Mouse (Mus musculus) heart, adult 2 months (tissue): Measurements from ENCODE around the gene Igf2bp3. TPM values are rescaled to one million over a fixed set of nuclear protein-coding genes. Genes with fewer than 3 reads are reported as not detected.

Experiments used
- DNase-seq, 2 experiments: peaks; one replicate each; pipeline ENCODE4 v3.0.0; 2021
- H3K27ac ChIP-seq: fragments of 200-600 bp; 2 replicates; pipeline ENCODE4 v1.8.1; 2022
- H3K27me3 ChIP-seq: fragments of 200-500 bp; 2 replicates; pipeline ENCODE4 v1.6.1; 2012; ENCODE audit warnings: mild to moderate bottlenecking, low read length, inconsistent platforms, mixed read lengths; ENCODE audit not compliant: control insufficient read depth, insufficient read depth
- H3K36me3 ChIP-seq: fragments of 200-500 bp; 2 replicates; pipeline ENCODE4 v1.6.1; 2012; ENCODE audit warnings: low read length, inconsistent platforms; ENCODE audit not compliant: control insufficient read depth, insufficient read depth
- H3K4me1 ChIP-seq: fragments of 200-500 bp; 2 replicates; pipeline ENCODE4 v1.6.1; 2011; ENCODE audit warnings: low read length; ENCODE audit not compliant: control insufficient read depth, insufficient read depth
- H3K4me3 ChIP-seq: fragments of 200-600 bp; 2 replicates; pipeline ENCODE4 v1.8.1; 2022
- H3K79me2 ChIP-seq: fragments of 200-500 bp; replicated peaks from 2 replicates; pipeline ENCODE4 v1.6.1; 2012; ENCODE audit warnings: mild to moderate bottlenecking, inconsistent platforms, low read length, moderate library complexity, mixed read lengths; ENCODE audit not compliant: control insufficient read depth, insufficient read depth
- H3K9ac ChIP-seq: fragments of 200-500 bp; 2 replicates; pipeline ENCODE4 v1.6.1; 2012; ENCODE audit warnings: low read depth, mild to moderate bottlenecking, control low read depth, inconsistent platforms, low read length, mixed read lengths
- CTCF ChIP-seq: fragments of 200-600 bp; IDR thresholded peaks from 2 replicates; pipeline ENCODE4 v1.8.1; 2022; ENCODE audit warnings: antibody characterized with exemption, mild to moderate bottlenecking, moderate library complexity
- EP300 ChIP-seq: fragments of 200-500 bp; IDR thresholded peaks from 2 replicates; pipeline ENCODE4 v1.6.1; 2011; ENCODE audit warnings: low read depth, low read length, control low read depth; ENCODE audit not compliant: insufficient read depth
- POLR2A ChIP-seq: fragments of 200-500 bp; IDR thresholded peaks from 2 replicates; pipeline ENCODE4 v1.6.1; 2011; ENCODE audit warnings: mild to moderate bottlenecking, low read depth, low read length, control low read depth; ENCODE audit not compliant: insufficient read depth
- WGBS: fragments of 180-500 bp; shearing (Covaris S2); methylation state at CpG from one replicate; pipeline ENCODE4 v1.1.7; 2018; 5-methylcytosine and 5-hydroxymethylcytosine counted together
- intact Hi-C: fragments of 180-260 bp; cut with DNase I; formaldehyde crosslinking; loops from one replicate; pipeline ENCODE4 v1.15.1; 2025
- polyA plus RNA-seq: library from polyadenylated mRNA; depleted of rRNA; stranded (reverse); fragments of >200 nt; gene quantifications from 2 replicates; pipeline ENCODE4 v1.2.3, GENCODE M21; 2012
- total RNA-seq, 2 experiments: library from RNA; stranded (reverse); gene quantifications; 2 replicates each; pipeline ENCODE4 v1.2.3; 2021

Igf2bp3 gene
- total and polyA plus RNA-seq, 3 experiments, result not detected

- WGBS, result 53% methylated on average over 7 of the region's 7 CpGs
- Histone ChIP-seq H3K4me1 (no peaks in the 10 kb centered on the region), H3K9ac (no peak overlapping the region), H3K79me2 (no peaks in the 10 kb centered on the region), H3K27me3 (no peaks in the 10 kb centered on the region), H3K27ac (no peak overlapping the region), H3K36me3 (no peaks in the 10 kb centered on the region), H3K4me3 (no peak overlapping the region)
- no peak for TF ChIP-seq POLR2A
- intact Hi-C loops, result loop anchor here (5.0 kb wide), 4 partner anchors 87 to 342 kb away; partner anchors contain the start of gene Stk31
- DNase-seq, result no peak
Measured at GRCm38 (mm10) chr6:49055256-49055733, 159.5 kb downstream of the Igf2bp3 start.

- H3K36me3 ChIP-seq, result no peaks in the 10 kb centered on the region
- H3K27ac ChIP-seq, result no peak overlapping the region
- DNase-seq, result no peak
- H3K9ac ChIP-seq, result no peak overlapping the region
- no peaks in the 10 kb centered on the region for H3K79me2 ChIP-seq
- TF ChIP-seq POLR2A, result no peak
- TF ChIP-seq EP300, result no peak
- no peak for TF ChIP-seq CTCF
- 44% methylated on average over 5 of the region's 5 CpGs for WGBS
- H3K4me1 ChIP-seq, result no peaks in the 10 kb centered on the region
- intact Hi-C loops, result no loop called here
- no peak overlapping the region for H3K4me3 ChIP-seq
- H3K27me3 ChIP-seq, result no peaks in the 10 kb centered on the region
Measured at GRCm38 (mm10) chr6:49052191-49052590, 162.6 kb downstream of the Igf2bp3 start.

- Histone ChIP-seq H3K79me2 (no peaks in the 10 kb centered on the region), H3K27ac (no peak overlapping the region), H3K4me3 (no peak overlapping the region), H3K36me3 (no peaks in the 10 kb centered on the region), H3K4me1 (no peaks in the 10 kb centered on the region), H3K9ac (no peak overlapping the region), H3K27me3 (no peaks in the 10 kb centered on the region)
- intact Hi-C loops, result no loop called here
- 76% methylated on average over 11 of the region's 11 CpGs for WGBS
- DNase-seq, result no peak
- TF ChIP-seq POLR2A (no peak), EP300 (no peak), CTCF (no peak)
Measured at GRCm38 (mm10) chr6:49050677-49051410, 163.9 kb downstream of the Igf2bp3 start.

- H3K36me3 ChIP-seq, result no peaks in the 10 kb centered on the region
- no peak for TF ChIP-seq CTCF
- TF ChIP-seq EP300, result no peak
- TF ChIP-seq POLR2A, result no peak
- H3K9ac ChIP-seq, result no peak overlapping the region
- no peaks in the 10 kb centered on the region for H3K4me1 ChIP-seq
- H3K4me3 ChIP-seq, result no peak overlapping the region
- WGBS, result 85% methylated on average over 10 of the region's 10 CpGs
- intact Hi-C loops, result no loop called here
- H3K79me2 ChIP-seq, result no peaks in the 10 kb centered on the region
- no peaks in the 10 kb centered on the region for H3K27me3 ChIP-seq
- H3K27ac ChIP-seq, result no peak overlapping the region
- DNase-seq, result no peak
Measured at GRCm38 (mm10) chr6:49048395-49048794, 166.4 kb downstream of the Igf2bp3 start.

GRCm38 (mm10) chr6:49047848-49048247 lies 166.9 kb downstream of the Igf2bp3 start:
- H3K9ac ChIP-seq, result no peak overlapping the region
- H3K79me2 ChIP-seq, result no peaks in the 10 kb centered on the region
- DNase-seq, result no peak
- intact Hi-C loops, result no loop called here
- no peaks in the 10 kb centered on the region for H3K36me3 ChIP-seq
- no peak for TF ChIP-seq EP300
- no peak for TF ChIP-seq POLR2A
- H3K4me1 ChIP-seq, result no peaks in the 10 kb centered on the region
- H3K27ac ChIP-seq, result no peak overlapping the region
- no peak overlapping the region for H3K4me3 ChIP-seq
- no peaks in the 10 kb centered on the region for H3K27me3 ChIP-seq
- 51% methylated on average over 10 of the region's 10 CpGs for WGBS

GRCm38 (mm10) chr6:49046976-49047375 lies 167.8 kb downstream of the Igf2bp3 start:
- no peak for DNase-seq
- TF ChIP-seq EP300 (no peak), POLR2A (no peak), CTCF (no peak)
- H3K36me3 ChIP-seq, result no peaks in the 10 kb centered on the region
- WGBS, result 80% methylated on average over 8 of the region's 8 CpGs
- no peak overlapping the region for H3K27ac ChIP-seq
- no peaks in the 10 kb centered on the region for H3K27me3 ChIP-seq
- no peaks in the 10 kb centered on the region for H3K79me2 ChIP-seq
- no peak overlapping the region for H3K4me3 ChIP-seq
- no peaks in the 10 kb centered on the region for H3K4me1 ChIP-seq
- no peak overlapping the region for H3K9ac ChIP-seq
- intact Hi-C loops, result no loop called here
